Mouse (Mus musculus) myocyte (in vitro differentiated cells): Measurements from ENCODE around the gene Clec2d. TPM values are rescaled to one million over a fixed set of nuclear protein-coding genes. Genes with fewer than 3 reads are reported as not detected.

ENCODE experiments used
- H3K27me3 ChIP-seq: one replicate; pipeline ENCODE4 v1.6.1; 2011; ENCODE audit not compliant: control insufficient read depth, insufficient read depth, insufficient read length
- H3K36me3 ChIP-seq: one replicate; pipeline ENCODE4 v1.6.1; 2011; ENCODE audit not compliant: control insufficient read depth, insufficient read depth
- H3K4me2 ChIP-seq: one replicate; pipeline ENCODE4 v1.6.1; 2011; ENCODE audit warnings: low read depth, control low read depth
- H3K4me3 ChIP-seq: one replicate; pipeline ENCODE4 v1.5.1; 2011; ENCODE audit warnings: mild to moderate bottlenecking, control low read depth, moderate library complexity
- H3K79me2 ChIP-seq: one replicate; pipeline ENCODE4 v1.6.1; 2011; ENCODE audit not compliant: control insufficient read depth, insufficient read depth
- H3ac ChIP-seq: one replicate; pipeline ENCODE4 v1.6.1; 2011; ENCODE audit not compliant: control insufficient read depth, insufficient read length
- CEBPB ChIP-seq: IDR thresholded peaks from 2 replicates; pipeline ENCODE4 v1.6.1; 2011; ENCODE audit warnings: mild to moderate bottlenecking, moderate library complexity; ENCODE audit not compliant: poor library complexity, insufficient read depth, severe bottlenecking
- E2F4 ChIP-seq: IDR thresholded peaks from one replicate; pipeline ENCODE4 v1.6.1; 2011; ENCODE audit warnings: mild to moderate bottlenecking, control low read depth, moderate library complexity; ENCODE audit not compliant: insufficient read depth
- MAX ChIP-seq: IDR thresholded peaks from one replicate; pipeline ENCODE4 v1.6.1; 2011; ENCODE audit warnings: low read depth, mild to moderate bottlenecking, control low read depth
- MYOD1 ChIP-seq, 3 experiments: IDR thresholded peaks; one replicate each; pipeline ENCODE4 v1.6.1; 2011; ENCODE audit warnings: control low read depth in 2 of 3, low read depth in 2 of 3, mild to moderate bottlenecking in 2 of 3, moderate library complexity in 1 of 3; ENCODE audit not compliant: insufficient read length in 2 of 3, control insufficient read depth in 1 of 3
- MYOG ChIP-seq, 3 experiments: IDR thresholded peaks; one replicate each; pipeline ENCODE4 v1.6.1; 2011; ENCODE audit warnings: control low read depth in 2 of 3, low read depth in 2 of 3, mild to moderate bottlenecking in 2 of 3; ENCODE audit not compliant: insufficient read length in 2 of 3, control insufficient read depth in 1 of 3, insufficient read depth in 1 of 3
- POLR2A ChIP-seq: IDR thresholded peaks from one replicate; pipeline ENCODE4 v1.6.1; 2011; ENCODE audit warnings: low read depth, mild to moderate bottlenecking, control low read depth, moderate library complexity; ENCODE audit not compliant: insufficient read length
- POLR2AphosphoS2 ChIP-seq: IDR thresholded peaks from one replicate; pipeline ENCODE4 v1.6.1; 2011; ENCODE audit warnings: low read depth, control low read depth; ENCODE audit not compliant: insufficient read length
- REST ChIP-seq: IDR thresholded peaks from one replicate; pipeline ENCODE4 v1.6.1; 2011; ENCODE audit warnings: mild to moderate bottlenecking, control low read depth, moderate library complexity; ENCODE audit not compliant: insufficient read depth, insufficient read length
- SRF ChIP-seq: IDR thresholded peaks from one replicate; pipeline ENCODE4 v1.6.1; 2011; ENCODE audit warnings: low read depth; ENCODE audit not compliant: control insufficient read depth, insufficient read length
- TCF12 ChIP-seq: IDR thresholded peaks from one replicate; pipeline ENCODE4 v1.6.1; 2011; ENCODE audit warnings: mild to moderate bottlenecking, control low read depth; ENCODE audit not compliant: poor library complexity, insufficient read depth, severe bottlenecking
- TCF3 ChIP-seq: IDR thresholded peaks from one replicate; pipeline ENCODE4 v1.6.1; 2011; ENCODE audit warnings: low read depth, control low read depth; ENCODE audit not compliant: insufficient read length
- USF1 ChIP-seq: IDR thresholded peaks from one replicate; pipeline ENCODE4 v1.6.1; 2011; ENCODE audit warnings: low read depth, mild to moderate bottlenecking, control low read depth, moderate library complexity
- polyA plus RNA-seq: library from polyadenylated mRNA; unstranded; fragments of >200 nt; fragmentation: generic; extraction: Trizol; gene quantifications from one replicate; pipeline ENCODE4 v1.2.1, GENCODE M21; 2012; ENCODE audit warnings: missing spikeins

Gene Clec2d
- polyA plus RNA-seq, 1 experiment: 19.7 TPM

GRCm38 (mm10) chr6:129219897-129220517 is 39.6 kb downstream of the Clec2d start:
- H3K4me3 ChIP-seq: no peak overlapping the region
- no peaks in the 10 kb centered on the region for H3K27me3 ChIP-seq
- no peak overlapping the region for H3K4me2 ChIP-seq
- no peak overlapping the region for H3ac ChIP-seq
- no peak for TF ChIP-seq USF1
- TF ChIP-seq REST: no peak
- TF ChIP-seq TCF12: no peak
- TF ChIP-seq POLR2A: no peak
- TF ChIP-seq MYOD1 (IDR thresholded peaks at IDR 0.05; ENCODE audit: control insufficient read depth in 1 of 3, insufficient read length in 2 of 3, low read depth in 2 of 3): no peak
- TF ChIP-seq TCF3: no peak
- TF ChIP-seq MYOG (IDR thresholded peaks at IDR 0.05; ENCODE audit: control insufficient read depth in 1 of 3, insufficient read depth in 1 of 3, insufficient read length in 2 of 3, low read depth in 2 of 3): no peak
- no peak for TF ChIP-seq MAX
- no peak for TF ChIP-seq SRF
- TF ChIP-seq E2F4: no peak
- no peak for TF ChIP-seq CEBPB
- no peak for TF ChIP-seq POLR2AphosphoS2
- H3K36me3 ChIP-seq: no peaks in the 10 kb centered on the region
- H3K79me2 ChIP-seq: no peaks in the 10 kb centered on the region

DNA sequence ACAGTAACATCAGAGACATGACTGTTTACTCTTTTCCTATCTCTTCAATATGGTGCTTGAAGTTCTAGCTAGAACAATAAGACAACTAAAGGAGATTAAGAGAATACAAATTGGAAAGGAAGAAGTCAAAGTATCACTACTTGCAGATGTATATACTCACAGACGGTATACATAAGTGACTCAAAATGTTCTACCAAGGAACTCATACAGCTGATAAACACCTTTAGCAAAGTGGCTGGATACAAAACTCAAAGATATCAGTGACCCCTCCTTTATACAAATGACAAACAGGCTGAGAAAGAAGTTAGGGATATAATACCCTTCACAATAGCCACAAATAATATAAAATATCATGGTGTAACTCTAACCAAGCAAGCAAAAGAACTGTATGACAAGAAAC is 40.6 kb downstream of the Clec2d start:
- Histone ChIP-seq H3K4me2 (no peak overlapping the region), H3ac (no peak overlapping the region), H3K4me3 (no peak overlapping the region), H3K79me2 (no peaks in the 10 kb centered on the region), H3K27me3 (no peaks in the 10 kb centered on the region), H3K36me3 (no peaks in the 10 kb centered on the region)
- TF ChIP-seq CEBPB (no peak), REST (no peak), USF1 (no peak), TCF12 (no peak), TCF3 (no peak), MYOG (IDR thresholded peaks at IDR 0.05; ENCODE audit: control insufficient read depth in 1 of 3, insufficient read depth in 1 of 3, insufficient read length in 2 of 3, low read depth in 2 of 3) (no peak), MYOD1 (IDR thresholded peaks at IDR 0.05; ENCODE audit: control insufficient read depth in 1 of 3, insufficient read length in 2 of 3, low read depth in 2 of 3) (no peak), SRF (no peak), POLR2AphosphoS2 (no peak), MAX (no peak), E2F4 (no peak), POLR2A (no peak)

GRCm38 (mm10) chr6:129222188-129222800 is 41.9 kb downstream of the Clec2d start:
- TF ChIP-seq CEBPB (no peak), E2F4 (no peak), MYOG (IDR thresholded peaks at IDR 0.05; ENCODE audit: control insufficient read depth in 1 of 3, insufficient read depth in 1 of 3, insufficient read length in 2 of 3, low read depth in 2 of 3) (no peak), TCF12 (no peak), POLR2A (no peak)
- Histone ChIP-seq H3ac (no peak overlapping the region), H3K27me3 (no peaks in the 10 kb centered on the region), H3K79me2 (no peaks in the 10 kb centered on the region), H3K4me3 (no peak overlapping the region), H3K4me2 (no peak overlapping the region), H3K36me3 (no peaks in the 10 kb centered on the region)

- Histone ChIP-seq H3K36me3 (no peaks in the 10 kb centered on the region), H3K79me2 (no peaks in the 10 kb centered on the region), H3K4me2 (no peak overlapping the region), H3K27me3 (no peaks in the 10 kb centered on the region), H3K4me3 (no peak overlapping the region), H3ac (no peak overlapping the region)
- TF ChIP-seq USF1 (no peak), POLR2AphosphoS2 (no peak), SRF (no peak), MAX (no peak), E2F4 (no peak), TCF3 (no peak), REST (no peak), TCF12 (no peak), CEBPB (no peak), MYOD1 (IDR thresholded peaks at IDR 0.05; ENCODE audit: control insufficient read depth in 1 of 3, insufficient read length in 2 of 3, low read depth in 2 of 3) (no peak), MYOG (IDR thresholded peaks at IDR 0.05; ENCODE audit: control insufficient read depth in 1 of 3, insufficient read depth in 1 of 3, insufficient read length in 2 of 3, low read depth in 2 of 3) (no peak), POLR2A (no peak)
Measured at GRCm38 (mm10) chr6:129223611-129224010, 43.2 kb downstream of the Clec2d start.
